Mouse (Mus musculus) spleen, adult 2 months (tissue): ENCODE measurements around the gene Hoxb6. TPM values are rescaled to one million over a fixed set of nuclear protein-coding genes. Genes with fewer than 3 reads are reported as not detected.

Experiments
- DNase-seq, 2 experiments: peaks; one replicate each; pipeline versions ENCODE4 v3.0.0 to v3.0.0-alpha.2; 2012 to 2021; ENCODE audit warnings: low spot score in 2 of 2, low read depth in 1 of 2
- H3K27ac ChIP-seq: fragments of 200-500 bp; 2 replicates; pipeline ENCODE4 v1.5.1; 2012; ENCODE audit warnings: low read length, inconsistent platforms; ENCODE audit not compliant: insufficient read depth
- H3K27me3 ChIP-seq: fragments of 200-500 bp; 2 replicates; pipeline ENCODE4 v1.6.1; 2012; ENCODE audit warnings: mild to moderate bottlenecking, moderate library complexity, low read length, inconsistent platforms; ENCODE audit not compliant: control insufficient read depth, insufficient read depth
- H3K36me3 ChIP-seq: fragments of 200-500 bp; 2 replicates; pipeline ENCODE4 v1.6.1; 2012; ENCODE audit warnings: mild to moderate bottlenecking, low read length, inconsistent platforms; ENCODE audit not compliant: control insufficient read depth, insufficient read depth
- H3K4me1 ChIP-seq: fragments of 200-500 bp; 2 replicates; pipeline ENCODE4 v1.6.1; 2011; ENCODE audit warnings: inconsistent platforms; ENCODE audit not compliant: control insufficient read depth, insufficient read depth, insufficient read length
- H3K4me3 ChIP-seq: fragments of 200-500 bp; 2 replicates; pipeline ENCODE4 v1.5.1; 2011; ENCODE audit warnings: mild to moderate bottlenecking, inconsistent platforms; ENCODE audit not compliant: insufficient read depth, insufficient read length; ENCODE audit errors: extremely low read depth
- CTCF ChIP-seq: fragments of 200-500 bp; IDR thresholded peaks from 2 replicates; pipeline ENCODE4 v1.5.1; 2011; ENCODE audit warnings: mild to moderate bottlenecking, inconsistent platforms; ENCODE audit not compliant: insufficient read depth, insufficient read length, insufficient replicate concordance; ENCODE audit errors: extremely low read depth
- POLR2A ChIP-seq: fragments of 200-500 bp; IDR thresholded peaks from 2 replicates; pipeline ENCODE4 v1.6.1; 2011; ENCODE audit warnings: low read depth, low read length, inconsistent platforms
- WGBS: fragments of 180-500 bp; shearing (Covaris S2); methylation state at CpG from one replicate; pipeline ENCODE4 v1.1.7; 2018; 5-methylcytosine and 5-hydroxymethylcytosine counted together
- polyA plus RNA-seq: library from polyadenylated mRNA; depleted of rRNA; stranded (reverse); fragments of >200 nt; gene quantifications from 2 replicates; pipeline ENCODE4 v1.2.3, GENCODE M21; 2012

Gene Hoxb6
- polyA plus RNA-seq, 1 experiment: 1.3 TPM

DNA sequence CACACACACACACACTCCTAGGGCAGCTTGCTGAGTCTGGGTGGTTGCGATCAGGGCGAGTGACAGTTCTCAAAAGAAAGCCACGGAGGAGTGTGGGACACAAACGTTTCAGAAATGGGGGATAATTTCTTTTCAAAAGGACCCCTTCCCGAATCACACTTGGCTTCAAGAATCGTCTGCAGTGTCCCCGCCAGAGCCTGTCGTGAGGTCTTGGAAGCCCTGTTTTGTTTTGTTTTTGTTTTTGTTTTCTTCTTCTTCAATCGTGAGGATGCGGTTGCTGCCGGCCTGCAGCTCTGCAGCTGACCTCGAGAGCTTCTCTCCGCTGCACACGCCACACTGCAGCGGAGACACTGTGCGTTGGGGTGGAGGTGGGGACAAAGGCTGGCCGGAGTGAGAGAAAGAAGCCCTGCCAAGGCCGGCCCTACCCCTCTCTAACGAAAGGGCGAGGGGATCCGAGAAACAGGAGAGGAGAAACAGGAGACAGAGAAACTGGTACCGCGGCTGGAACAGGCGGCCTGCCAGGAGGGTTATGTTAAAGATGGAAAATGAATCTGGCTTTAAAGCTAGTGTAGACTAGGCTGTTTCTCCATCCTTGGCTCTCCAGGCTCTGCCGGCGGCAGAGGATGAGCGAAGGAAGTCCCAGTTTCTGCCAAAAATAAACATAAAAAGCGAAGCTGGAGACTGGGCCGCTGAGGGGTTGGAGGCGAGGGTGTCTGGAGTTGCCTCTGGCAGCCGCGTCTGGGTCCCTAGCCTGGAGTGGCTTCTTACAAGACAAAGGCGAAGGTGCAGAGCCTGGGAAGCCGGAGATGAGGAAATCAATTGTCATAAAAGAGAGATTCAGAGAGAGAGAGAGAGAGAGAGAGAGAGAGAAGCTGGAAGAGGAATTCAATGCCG is 14.9 kb upstream of the Hoxb6 start:
- H3K27ac ChIP-seq: no peak overlapping the region
- WGBS: 6% methylated on average over 35 of the region's 35 CpGs
- H3K4me1 ChIP-seq: no peaks in the 10 kb centered on the region
- TF ChIP-seq CTCF: no peak
- TF ChIP-seq POLR2A: no peak
- DNase-seq: no peak
- H3K27me3 ChIP-seq: peaks cover 37% of the 10 kb centered on the region
- H3K36me3 ChIP-seq: no peaks in the 10 kb centered on the region
- no peak overlapping the region for H3K4me3 ChIP-seq

DNA sequence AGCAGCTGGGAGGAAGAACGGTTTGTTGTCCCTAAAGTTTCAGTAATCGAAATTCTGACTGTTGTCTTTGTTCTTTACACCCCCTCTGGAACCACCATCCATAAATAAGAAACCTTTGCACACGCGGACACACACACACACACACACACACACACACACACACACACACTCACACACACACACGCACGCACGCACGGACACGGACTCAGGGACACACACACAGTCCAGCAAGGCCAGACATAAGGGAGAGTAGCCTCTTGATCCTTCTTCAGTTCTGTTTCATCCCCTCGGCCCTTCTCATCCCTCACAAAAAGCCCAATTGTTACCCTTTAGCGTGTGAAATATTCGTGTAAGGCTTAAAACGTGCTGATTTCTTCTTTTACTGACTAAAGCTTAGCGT is 14.0 kb upstream of the Hoxb6 start:
- peaks cover 38% of the 10 kb centered on the region for H3K27me3 ChIP-seq
- 15% methylated on average over 14 of the region's 14 CpGs for WGBS
- no peaks in the 10 kb centered on the region for H3K36me3 ChIP-seq
- peaks cover 2% of the 10 kb centered on the region; the same call in 1 of the 2 replicates for H3K4me1 ChIP-seq
- no peak for TF ChIP-seq POLR2A
- TF ChIP-seq CTCF: no peak
- no peak for DNase-seq
- H3K27ac ChIP-seq: no peak overlapping the region
- no peak overlapping the region for H3K4me3 ChIP-seq

DNA sequence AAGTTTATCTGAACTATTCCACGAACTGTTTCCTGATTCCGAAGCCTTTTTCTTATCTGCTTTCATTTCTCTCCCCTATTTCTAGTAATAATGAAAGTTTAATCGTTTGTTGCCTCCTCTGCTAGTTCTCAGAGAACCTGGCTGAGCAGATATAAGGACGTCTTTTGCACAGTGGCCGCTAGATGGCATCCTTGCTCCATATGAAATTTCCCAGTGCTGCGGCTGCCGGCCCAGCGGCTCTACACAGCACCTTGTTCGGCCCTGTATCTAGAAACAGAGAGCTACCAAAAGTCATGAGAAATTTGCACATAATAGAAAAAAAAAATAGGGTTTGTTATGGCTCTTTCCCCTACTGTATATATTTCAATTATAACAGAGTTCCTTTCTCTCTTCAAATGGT is 13.5 kb upstream of the Hoxb6 start:
- Histone ChIP-seq H3K4me1 (peaks cover 2% of the 10 kb centered on the region; the same call in 1 of the 2 replicates), H3K4me3 (no peak overlapping the region), H3K27ac (no peak overlapping the region), H3K36me3 (no peaks in the 10 kb centered on the region), H3K27me3 (peaks cover 42% of the 10 kb centered on the region)
- peak; percentile 47 to 74 for DNase-seq
- WGBS: 1% methylated on average over 9 of the region's 9 CpGs
- TF ChIP-seq CTCF: peak; percentile 85; the same call in 1 of the 2 replicates
- TF ChIP-seq POLR2A: no peak

DNA sequence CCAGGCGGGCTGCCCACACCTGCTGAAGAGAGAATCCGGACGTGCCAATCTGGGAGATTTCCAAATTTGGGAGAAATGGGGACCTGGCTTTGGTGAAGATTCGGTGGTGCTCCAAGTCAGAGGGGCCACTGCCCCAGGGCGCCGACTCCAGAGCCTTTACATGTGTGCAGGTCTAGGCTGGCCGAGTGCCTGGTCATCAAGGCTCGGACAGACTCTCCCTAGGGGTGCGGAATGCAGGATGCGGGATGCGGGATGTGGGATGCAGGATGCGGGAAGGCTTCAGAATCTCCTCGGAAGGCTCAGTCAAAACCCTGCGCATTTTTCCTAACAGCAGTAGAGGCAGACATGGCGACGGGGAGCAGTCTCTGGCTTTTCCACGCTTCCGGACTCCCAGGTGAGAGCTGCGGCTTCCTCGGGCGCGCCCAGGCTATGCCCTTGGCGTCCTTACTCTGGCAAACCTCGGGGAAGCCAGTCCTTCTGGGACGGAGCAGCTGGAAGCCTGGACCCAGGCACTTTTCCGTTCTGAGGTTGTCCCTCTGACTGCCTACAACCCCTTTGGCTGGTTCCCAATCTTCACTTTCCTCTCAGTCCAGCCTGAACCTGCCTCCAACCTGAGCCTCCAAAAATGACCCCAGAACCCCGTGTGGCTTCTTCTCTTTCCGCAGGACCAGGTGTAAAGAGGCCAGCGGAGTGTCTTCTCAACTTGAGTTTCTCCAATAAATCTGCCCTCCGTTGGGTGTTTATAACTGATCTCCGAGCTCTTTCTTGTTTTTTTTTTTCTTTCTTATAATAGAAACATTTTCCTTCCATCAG is 12.6 kb upstream of the Hoxb6 start:
- Histone ChIP-seq H3K36me3 (no peaks in the 10 kb centered on the region), H3K4me3 (no peak overlapping the region), H3K27ac (no peak overlapping the region), H3K27me3 (peaks cover 50% of the 10 kb centered on the region), H3K4me1 (peaks cover 2% of the 10 kb centered on the region; the same call in 1 of the 2 replicates)
- no peak for DNase-seq
- 15% methylated on average over 31 of the region's 31 CpGs for WGBS
- TF ChIP-seq CTCF (no peak), POLR2A (no peak)

DNA sequence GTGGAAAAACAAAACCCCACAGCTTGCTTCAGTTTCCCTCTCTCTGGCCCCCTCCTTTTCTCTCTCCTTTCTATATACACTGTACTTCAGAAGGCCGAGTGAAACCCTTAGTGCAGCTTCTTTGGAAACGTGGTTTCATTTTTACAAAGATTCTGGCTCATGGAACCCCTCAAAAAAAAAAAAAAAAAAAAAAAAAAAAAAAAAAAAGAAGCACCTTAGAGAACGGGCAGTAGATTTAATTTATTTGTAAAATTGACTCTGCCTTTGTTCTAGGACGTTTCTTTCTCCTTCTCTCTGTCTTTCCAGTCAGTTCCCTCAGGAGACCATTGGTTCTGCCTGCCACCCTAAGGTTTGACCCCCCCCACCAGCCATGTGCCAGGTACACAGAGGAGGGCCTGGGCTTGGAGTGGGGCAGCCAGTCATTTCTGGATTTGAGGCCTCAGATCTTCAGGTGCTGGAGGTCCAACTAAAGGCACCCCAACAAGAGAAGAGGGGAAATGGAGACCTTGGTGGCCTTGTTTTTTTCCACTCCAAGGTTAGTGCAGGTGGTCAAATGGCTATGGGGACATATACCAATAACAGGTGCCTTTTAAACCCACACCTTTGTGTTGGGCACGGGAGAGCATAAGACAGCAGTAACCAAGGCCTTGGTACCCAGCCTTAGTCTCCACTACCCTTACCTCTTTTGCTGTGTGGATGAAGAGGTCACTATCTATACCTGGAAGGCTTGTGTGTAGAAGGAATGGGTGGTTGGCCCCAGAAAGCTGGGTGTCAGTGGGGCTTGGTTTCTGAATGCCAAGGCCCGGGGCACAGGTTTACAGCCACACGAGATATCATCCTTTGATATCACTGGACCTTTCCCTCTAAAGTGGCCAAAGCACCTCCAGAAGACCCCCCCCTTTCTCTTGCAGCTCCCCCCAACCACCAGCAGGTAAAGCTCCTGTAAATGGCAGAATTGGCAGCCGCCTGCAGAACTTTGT is 11.6 kb upstream of the Hoxb6 start:
- Histone ChIP-seq H3K4me3 (no peak overlapping the region), H3K27ac (no peak overlapping the region), H3K27me3 (peaks cover 58% of the 10 kb centered on the region), H3K4me1 (peaks cover 2% of the 10 kb centered on the region; the same call in 1 of the 2 replicates), H3K36me3 (no peaks in the 10 kb centered on the region)
- WGBS: 44% methylated on average over 8 of the region's 8 CpGs
- no peak for DNase-seq
- TF ChIP-seq POLR2A (no peak), CTCF (no peak)

DNA sequence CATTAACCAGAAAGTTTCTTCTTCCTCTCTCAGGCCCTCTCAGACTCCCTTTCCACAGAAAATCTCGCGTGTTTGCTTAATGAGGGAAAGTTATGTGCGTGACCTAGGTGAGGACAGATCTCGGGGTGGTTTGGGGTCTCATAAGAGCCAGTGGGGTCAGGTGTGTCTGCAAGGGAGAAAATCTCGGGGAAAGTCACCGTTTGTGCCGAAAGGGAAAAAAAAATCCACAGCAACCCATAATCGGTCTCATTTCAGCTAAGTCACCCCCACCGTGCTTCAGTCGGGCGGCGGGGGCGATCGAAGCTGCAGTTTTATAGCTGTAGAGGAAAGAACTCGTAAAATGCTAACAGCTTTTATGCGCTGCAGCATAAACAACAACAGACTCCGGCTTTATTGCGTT is 10.9 kb upstream of the Hoxb6 start:
- TF ChIP-seq CTCF: no peak
- TF ChIP-seq POLR2A: no peak
- Histone ChIP-seq H3K36me3 (no peaks in the 10 kb centered on the region), H3K4me1 (peaks cover 5% of the 10 kb centered on the region), H3K27me3 (peaks cover 61% of the 10 kb centered on the region), H3K27ac (no peak overlapping the region), H3K4me3 (no peak overlapping the region)
- no peak for DNase-seq
- WGBS: 22% methylated on average over 18 of the region's 18 CpGs
